Mouse (Mus musculus): ENCODE measurements around the gene Col20a1.

GRCm38 (mm10) chr2:181036561-181036960 is 50.2 kb downstream of the Col20a1 start:
- TF ChIP-seq POLR2AphosphoS2 (IDR thresholded peaks at IDR 0.05; ENCODE audit: insufficient read length, low read depth) (no peak), POLR2A (IDR thresholded peaks at IDR 0.05; ENCODE audit: insufficient read length, low read depth) (no peak), TCF12 (IDR thresholded peaks at IDR 0.05; ENCODE audit: insufficient read depth, poor library complexity, severe bottlenecking) (no peak), E2F4 (IDR thresholded peaks at IDR 0.05; ENCODE audit: insufficient read depth) (no peak), REST (IDR thresholded peaks at IDR 0.05; ENCODE audit: insufficient read depth, insufficient read length) (no peak)
